ENCODE assay signal across 14 mouse cellular contexts in the genomic region with DNA sequence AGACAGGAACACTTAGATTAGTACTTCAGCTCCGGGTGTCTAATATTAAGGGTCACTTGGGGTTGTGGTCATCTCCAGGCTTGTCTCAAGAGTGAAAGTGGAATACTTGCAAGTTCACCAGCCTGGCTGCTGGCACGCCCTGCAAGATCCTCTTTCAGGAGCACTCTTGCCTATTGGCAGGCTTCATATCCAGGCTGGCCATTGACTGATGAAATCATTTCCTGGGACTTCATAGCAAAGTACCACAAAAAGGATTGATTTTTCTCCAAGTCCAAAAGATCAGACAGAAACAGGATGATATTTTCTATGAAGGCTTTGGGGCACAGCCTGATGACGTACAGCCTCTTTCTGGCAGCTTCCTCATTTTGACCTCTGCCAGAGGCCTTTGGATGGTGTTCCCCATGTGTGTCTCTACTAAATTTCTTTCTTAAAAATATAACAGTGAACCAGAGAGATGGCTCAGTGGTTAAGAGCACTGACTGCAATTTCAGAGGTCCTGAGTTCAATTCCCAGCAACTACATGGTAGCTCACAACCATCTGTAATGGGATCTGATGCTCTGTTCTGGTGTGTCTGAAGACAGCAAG. TPM values are rescaled to one million over a fixed set of nuclear protein-coding genes. Genes with fewer than 3 reads are reported as not detected.
A peak's percentile ranks its signal among the peaks of the same experiment; 100 is the strongest.
DNase-seq lines count a peak whose midpoint lies in the region; ATAC-seq and TF ChIP-seq lines count a peak whose summit lies in the region.
"Had no signal": no experiment of that assay in that cellular context is flagged by ENCODE, and none has a peak within 500 bp of the region (broad histone marks: within the 10 kb centered on the region; RNA-seq: fewer than 3 reads in every experiment).

No protein-coding gene starts in this region.

- no peak overlapping the region for H3K4me2 ChIP-seq in lung, postnatal 0 days (replicated peaks; ENCODE audit: low read depth, low read length)
- H3K4me2 ChIP-seq: kidney, embryonic 15.5 days; stomach, embryonic 15.5 days had no signal

- ATAC-seq in lung, postnatal 0 days = no peak
- ATAC-seq: hindbrain, postnatal 0 days had no signal

- no peak for TF ChIP-seq CTCF in lung, postnatal 0 days (IDR thresholded peaks at IDR 0.05)
- no peak for TF ChIP-seq CTCF in lung, adult 2 months (IDR thresholded peaks at IDR 0.05; ENCODE audit: insufficient read depth, low read length)

- 64% methylated on average over 3 of the region's 3 CpGs for WGBS in lung, postnatal 0 days
- WGBS in lung, adult 2 months = 66% methylated on average over 3 of the region's 3 CpGs
- 81% methylated on average over 3 of the region's 3 CpGs for WGBS in embryonic facial prominence, embryonic 10.5 days

- TF ChIP-seq EP300 in lung, postnatal 0 days (IDR thresholded peaks at IDR 0.05) = no peak

- intact Hi-C loops in gastrocnemius, postnatal 14 days (cut with DNase I; ENCODE audit: low total_unique reads) = no loop called here

- no peak for TF ChIP-seq POLR2A in lung, adult 2 months (IDR thresholded peaks at IDR 0.05; ENCODE audit: borderline replicate concordance, extremely low read depth, low read depth, low read length)

- H3K9ac ChIP-seq in lung, postnatal 0 days (replicated peaks; ENCODE audit: low read depth) = no peak overlapping the region
- H3K9ac ChIP-seq: kidney, embryonic 15.5 days; stomach, embryonic 15.5 days had no signal

- H3K4me3 ChIP-seq in lung, postnatal 0 days (ENCODE audit: low read depth, low read length) = no peak overlapping the region
- H3K4me3 ChIP-seq in lung, adult 2 months (replicated peaks; ENCODE audit: extremely low read depth, low read depth, low read length) = no peak overlapping the region
- H3K4me3 ChIP-seq in embryonic facial prominence, embryonic 10.5 days = no peak overlapping the region
- H3K4me3 ChIP-seq: kidney, embryonic 15.5 days; stomach, embryonic 15.5 days had no signal

- no peaks in the 10 kb centered on the region for H3K4me1 ChIP-seq in lung, postnatal 0 days (ENCODE audit: insufficient read depth, low read depth, low read length)
- 0 out of 2 replicates have a peak, but pooled peaks cover 3% of the 10 kb centered on the region for H3K4me1 ChIP-seq in lung, adult 2 months (ENCODE audit: control insufficient read depth, insufficient read depth, low read length)
- H3K4me1 ChIP-seq in embryonic facial prominence, embryonic 10.5 days = peaks cover 14% of the 10 kb centered on the region

- peak; percentile 61 for DNase-seq in gastrocnemius, adult 18-20 months (ENCODE audit: low spot score)
- no peak for DNase-seq in gastrocnemius, postnatal 4 days (ENCODE audit: low spot score in 2 of 2)
- peak; percentile 11 for DNase-seq in lung, postnatal 0 days (ENCODE audit: low spot score)
- no peak for DNase-seq in lung, adult 2 months
- peak; percentile 57 for DNase-seq in gastrocnemius, postnatal 14 days
- DNase-seq in skeletal muscle tissue, adult 2 months (ENCODE audit: low read depth, low spot score) = peak; percentile 74
- no peak for DNase-seq in thymus, postnatal 0 days (ENCODE audit: low spot score)
- no peak for DNase-seq in embryonic facial prominence, embryonic 10.5 days (ENCODE audit: low spot score)
- DNase-seq: cerebellum, adult 18-20 months; right cerebral cortex, postnatal 4 days; thymus, postnatal 25 days had no signal

- H3K27me3 ChIP-seq in lung, postnatal 0 days (replicated peaks; ENCODE audit: insufficient read depth, low read length) = no peaks in the 10 kb centered on the region
- H3K27me3 ChIP-seq in embryonic facial prominence, embryonic 10.5 days (replicated peaks; ENCODE audit: low read depth, poor library complexity, severe bottlenecking) = peaks cover 29% of the 10 kb centered on the region

- H3K9me3 ChIP-seq in lung, postnatal 0 days (ENCODE audit: low read length) = no peaks in the 10 kb centered on the region
- no peaks in the 10 kb centered on the region for H3K9me3 ChIP-seq in embryonic facial prominence, embryonic 10.5 days
- H3K9me3 ChIP-seq: kidney, embryonic 15.5 days; stomach, embryonic 15.5 days had no signal

- H3K36me3 ChIP-seq in lung, postnatal 0 days (ENCODE audit: insufficient read depth, low read length) = no peaks in the 10 kb centered on the region
- no peaks in the 10 kb centered on the region for H3K36me3 ChIP-seq in embryonic facial prominence, embryonic 10.5 days (replicated peaks)
- H3K36me3 ChIP-seq: kidney, embryonic 15.5 days; stomach, embryonic 15.5 days had no signal

- no peak overlapping the region for H3K27ac ChIP-seq in lung, postnatal 0 days (ENCODE audit: low read length)
- no peak overlapping the region for H3K27ac ChIP-seq in embryonic facial prominence, embryonic 10.5 days (replicated peaks)
- H3K27ac ChIP-seq: hindbrain, postnatal 0 days; kidney, embryonic 15.5 days; stomach, embryonic 15.5 days had no signal

RNA-seq across cellular contexts. Expression of gene Slc25a30, which starts 3.7 kb away (rescaled TPM):
- 1 to 10 TPM; 6.6 to 9.2 TPM for total RNA-seq in gastrocnemius, adult 18-20 months (2021)
- total RNA-seq in gastrocnemius, postnatal 4 days (2021) = 10 to 100 TPM in 1 of 2 experiments, 1 to 10 TPM in 1; 9.4 to 11.0 TPM
- 3.6 and 3.8 TPM in 2 replicates for polyA plus RNA-seq in lung, postnatal 0 days (2015; fragmentation: Nextera tagmentation; extraction: Ambion mirVana)
- 5.0 and 7.7 TPM in 2 replicates for polyA plus RNA-seq in lung, adult 2 months (2012; rRNA removed)
- total RNA-seq in gastrocnemius, postnatal 14 days (2021) = 1 to 10 TPM; 7.8 to 9.6 TPM
- polyA plus RNA-seq in thymus, postnatal 0 days (2015; fragmentation: Nextera tagmentation; extraction: Ambion mirVana) = 7.4 and 7.7 TPM in 2 replicates
- 7.0 and 7.1 TPM in 2 replicates for polyA plus RNA-seq in embryonic facial prominence, embryonic 10.5 days (2016; fragmentation: Nextera tagmentation; extraction: Ambion mirVana)

RNA-seq across cellular contexts. Expression of gene Cog3, which starts 36.2 kb away (rescaled TPM):
- total RNA-seq in gastrocnemius, adult 18-20 months (2021) = 1 to 10 TPM; 7.3 to 8.1 TPM
- 10 to 100 TPM; 18.0 to 18.3 TPM for total RNA-seq in gastrocnemius, postnatal 4 days (2021)
- polyA plus RNA-seq in lung, postnatal 0 days (2015; fragmentation: Nextera tagmentation; extraction: Ambion mirVana) = 12.8 and 13.4 TPM in 2 replicates
- 8.5 and 11.0 TPM in 2 replicates for polyA plus RNA-seq in lung, adult 2 months (2012; rRNA removed)
- 1 to 10 TPM; 8.3 to 9.3 TPM for total RNA-seq in gastrocnemius, postnatal 14 days (2021)
- 17.6 and 18.1 TPM in 2 replicates for polyA plus RNA-seq in thymus, postnatal 0 days (2015; fragmentation: Nextera tagmentation; extraction: Ambion mirVana)
- polyA plus RNA-seq in embryonic facial prominence, embryonic 10.5 days (2016; fragmentation: Nextera tagmentation; extraction: Ambion mirVana) = 19.5 and 20.6 TPM in 2 replicates

RNA-seq across cellular contexts. Expression of gene Tpt1, which starts 54.4 kb away (rescaled TPM):
- 1,000 to 10,000 TPM; 3,564 to 3,853 TPM for total RNA-seq in gastrocnemius, adult 18-20 months (2021)
- 1,000 to 10,000 TPM; 3,882 to 3,909 TPM for total RNA-seq in gastrocnemius, postnatal 4 days (2021)
- polyA plus RNA-seq in lung, postnatal 0 days (2015; fragmentation: Nextera tagmentation; extraction: Ambion mirVana) = 1,257 and 1,264 TPM in 2 replicates
- polyA plus RNA-seq in lung, adult 2 months (2012; rRNA removed) = 1,159 and 1,652 TPM in 2 replicates
- 1,000 to 10,000 TPM; 3,074 to 3,192 TPM for total RNA-seq in gastrocnemius, postnatal 14 days (2021)
- polyA plus RNA-seq in thymus, postnatal 0 days (2015; fragmentation: Nextera tagmentation; extraction: Ambion mirVana) = 1,615 and 1,673 TPM in 2 replicates
- 832 and 862 TPM in 2 replicates for polyA plus RNA-seq in embryonic facial prominence, embryonic 10.5 days (2016; fragmentation: Nextera tagmentation; extraction: Ambion mirVana)

Comparison
In these comparisons a context has a peak if more than half of its experiments do, and no peak if none do; other contexts are left out.
1. DNase-seq: peak in gastrocnemius, adult 18-20 months (single experiment), lung, postnatal 0 days (single experiment), gastrocnemius, postnatal 14 days (single experiment) and skeletal muscle tissue, adult 2 months (single experiment); none in gastrocnemius, postnatal 4 days (0 of 2), lung, adult 2 months (single experiment), thymus, postnatal 0 days (single experiment) and embryonic facial prominence, embryonic 10.5 days (single experiment).